Mouse (Mus musculus) myocyte (in vitro differentiated cells): ENCODE measurements around the gene Stk16.

Experiments used
- E2F4 ChIP-seq: IDR thresholded peaks from one replicate; pipeline ENCODE4 v1.6.1; 2011; ENCODE audit warnings: mild to moderate bottlenecking, control low read depth, moderate library complexity; ENCODE audit not compliant: insufficient read depth
- MAX ChIP-seq: IDR thresholded peaks from one replicate; pipeline ENCODE4 v1.6.1; 2011; ENCODE audit warnings: low read depth, mild to moderate bottlenecking, control low read depth
- MYOD1 ChIP-seq, 3 experiments: IDR thresholded peaks; one replicate each; pipeline ENCODE4 v1.6.1; 2011; ENCODE audit warnings: control low read depth in 2 of 3, low read depth in 2 of 3, mild to moderate bottlenecking in 2 of 3, moderate library complexity in 1 of 3; ENCODE audit not compliant: insufficient read length in 2 of 3, control insufficient read depth in 1 of 3
- POLR2A ChIP-seq: IDR thresholded peaks from one replicate; pipeline ENCODE4 v1.6.1; 2011; ENCODE audit warnings: low read depth, mild to moderate bottlenecking, control low read depth, moderate library complexity; ENCODE audit not compliant: insufficient read length
- TCF12 ChIP-seq: IDR thresholded peaks from one replicate; pipeline ENCODE4 v1.6.1; 2011; ENCODE audit warnings: mild to moderate bottlenecking, control low read depth; ENCODE audit not compliant: poor library complexity, insufficient read depth, severe bottlenecking
- TCF3 ChIP-seq: IDR thresholded peaks from one replicate; pipeline ENCODE4 v1.6.1; 2011; ENCODE audit warnings: low read depth, control low read depth; ENCODE audit not compliant: insufficient read length
- USF1 ChIP-seq: IDR thresholded peaks from one replicate; pipeline ENCODE4 v1.6.1; 2011; ENCODE audit warnings: low read depth, mild to moderate bottlenecking, control low read depth, moderate library complexity

- TF ChIP-seq E2F4 (no peak), POLR2A (peak; percentile 28), USF1 (no peak), TCF12 (no peak), MYOD1 (IDR thresholded peaks at IDR 0.05; ENCODE audit: control insufficient read depth in 1 of 3, insufficient read length in 2 of 3, low read depth in 2 of 3) (peak in 1 of 3 experiments; percentile 51), MAX (no peak), TCF3 (no peak)
These were observed 5.1 kb downstream of the Stk16 start for GRCm38 (mm10) chr1:75215785-75216184.
